Mouse (Mus musculus) intestine, postnatal 0 days (tissue): Measurements from ENCODE around the gene Magi1. TPM values are rescaled to one million over a fixed set of nuclear protein-coding genes. Genes with fewer than 3 reads are reported as not detected.

Source experiments
- ATAC-seq: fragments of 200-750 bp; cut with Nextera tagmentation; 2 replicates; pipeline ENCODE4 v1.8.0; 2017; ENCODE audit warnings: mild to moderate bottlenecking, moderate TSS enrichment, moderate library complexity
- H3K27ac ChIP-seq: fragments of 300-500 bp; sonication (generic); 2 replicates; pipeline ENCODE4 v1.5.1; 2014; ENCODE audit warnings: mild to moderate bottlenecking, low read depth, low read length, moderate library complexity
- H3K27me3 ChIP-seq: fragments of 300-500 bp; sonication (generic); replicated peaks from 2 replicates; pipeline ENCODE4 v1.6.1; 2014; ENCODE audit warnings: low read length, mixed read lengths; ENCODE audit not compliant: control insufficient read depth, insufficient read depth
- H3K36me3 ChIP-seq: fragments of 300-500 bp; sonication (generic); 2 replicates; pipeline ENCODE4 v1.6.1; 2014; ENCODE audit warnings: mild to moderate bottlenecking, moderate library complexity; ENCODE audit not compliant: control insufficient read depth, insufficient read depth
- H3K4me1 ChIP-seq: fragments of 300-500 bp; sonication (generic); replicated peaks from 2 replicates; pipeline ENCODE4 v1.6.1; 2014; ENCODE audit warnings: antibody characterized with exemption, low read length, mixed read lengths; ENCODE audit not compliant: control insufficient read depth, insufficient read depth
- H3K4me2 ChIP-seq: fragments of 300-500 bp; sonication (generic); replicated peaks from 2 replicates; pipeline ENCODE4 v1.6.1; 2014; ENCODE audit warnings: low read depth, mild to moderate bottlenecking, moderate library complexity
- H3K4me3 ChIP-seq: fragments of 300-500 bp; sonication (generic); 2 replicates; pipeline ENCODE4 v1.5.1; 2014; ENCODE audit warnings: low read depth, low read length
- H3K9ac ChIP-seq: fragments of 300-500 bp; sonication (generic); 2 replicates; pipeline ENCODE4 v1.6.1; 2014; ENCODE audit warnings: mild to moderate bottlenecking, low read depth, low read length
- H3K9me3 ChIP-seq: fragments of 300-500 bp; sonication (generic); 2 replicates; pipeline ENCODE4 v1.6.1; 2016; ENCODE audit warnings: mixed run types; ENCODE audit not compliant: control insufficient read depth
- CTCF ChIP-seq: sonication (generic); IDR thresholded peaks from 2 replicates; pipeline ENCODE4 v1.5.1; 2016; ENCODE audit warnings: low read depth, mild to moderate bottlenecking, control low read depth, antibody characterized with exemption, moderate library complexity
- WGBS: fragments of 180-500 bp; shearing (Covaris S2); extraction: QIAGEN DNeasy Blood & Tissue Kit; methylation state at CpG from one replicate; pipeline ENCODE4 v1.1.7; 2014; 5-methylcytosine and 5-hydroxymethylcytosine counted together
- polyA plus RNA-seq: library from polyadenylated mRNA; unstranded; fragments of >200 nt; fragmentation: Nextera tagmentation; extraction: Ambion mirVana; gene quantifications from 2 replicates; pipeline ENCODE4 v1.2.1, GENCODE M21; 2015

Gene Magi1
- polyA plus RNA-seq, 1 experiment from 2014 or later, result 4.2 TPM

DNA sequence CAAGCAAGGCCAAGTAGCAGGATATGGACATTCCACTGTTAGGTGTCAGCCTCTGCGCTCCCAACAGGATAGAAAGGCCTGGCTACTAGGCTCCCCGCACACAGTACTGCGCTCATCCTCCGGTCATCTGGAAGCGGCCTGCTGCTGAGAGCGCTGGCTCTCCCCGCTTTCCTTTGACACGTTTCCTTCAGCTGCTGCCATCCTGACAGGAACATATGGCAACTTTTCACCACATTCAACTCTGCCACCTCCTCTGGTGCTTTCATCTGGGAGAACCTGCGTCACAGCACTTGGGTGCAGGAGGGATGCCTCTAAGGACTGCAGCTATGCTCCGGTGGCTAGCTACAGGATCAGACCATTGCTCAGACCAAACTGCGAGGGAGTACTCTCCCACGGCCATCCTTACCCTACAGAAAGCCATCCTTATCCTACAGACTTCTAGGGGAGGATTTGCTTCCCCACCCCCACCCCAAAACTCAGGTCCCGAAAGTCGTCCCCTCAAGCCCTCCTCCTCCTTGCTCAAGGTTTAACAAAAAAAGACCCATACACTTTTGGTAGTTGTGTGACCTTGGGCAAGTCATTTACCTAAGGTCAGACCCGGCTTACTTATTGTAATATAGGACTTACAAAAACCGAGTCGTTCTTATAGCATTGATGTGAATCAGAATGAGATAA lies 2.0 kb downstream of the Magi1 start:
- Histone ChIP-seq H3K4me2 (peak overlapping the region; percentile 91), H3K4me1 (0 out of 2 replicates have a peak, but pooled peaks cover 7% of the 10 kb centered on the region), H3K9me3 (no peaks in the 10 kb centered on the region), H3K27ac (no peak overlapping the region), H3K4me3 (peak overlapping the region; percentile 87), H3K36me3 (no peaks in the 10 kb centered on the region), H3K9ac (peak overlapping the region; percentile 42), H3K27me3 (no peaks in the 10 kb centered on the region)
- ATAC-seq, result no peak
- 14% methylated on average over 17 of the region's 17 CpGs for WGBS
- no peak for TF ChIP-seq CTCF

- no peak overlapping the region for H3K9ac ChIP-seq
- no peak overlapping the region for H3K4me3 ChIP-seq
- H3K9me3 ChIP-seq, result no peaks in the 10 kb centered on the region
- no peak for TF ChIP-seq CTCF
- 93% methylated on average over 3 of the region's 3 CpGs for WGBS
- ATAC-seq, result no peak
- H3K27me3 ChIP-seq, result no peaks in the 10 kb centered on the region
- H3K4me1 ChIP-seq, result no peaks in the 10 kb centered on the region
- no peak overlapping the region for H3K4me2 ChIP-seq
- H3K27ac ChIP-seq, result no peak overlapping the region
- no peaks in the 10 kb centered on the region for H3K36me3 ChIP-seq
Measured at GRCm38 (mm10) chr6:94273941-94274340, 9.8 kb downstream of the Magi1 start.

- Histone ChIP-seq H3K27ac (no peak overlapping the region), H3K9me3 (no peaks in the 10 kb centered on the region), H3K9ac (no peak overlapping the region), H3K36me3 (no peaks in the 10 kb centered on the region), H3K27me3 (no peaks in the 10 kb centered on the region), H3K4me3 (no peak overlapping the region), H3K4me1 (no peaks in the 10 kb centered on the region), H3K4me2 (no peak overlapping the region)
- 85% methylated on average over 5 of the region's 5 CpGs for WGBS
- ATAC-seq, result no peak
- TF ChIP-seq CTCF, result no peak
Measured at GRCm38 (mm10) chr6:94270001-94270400, 13.7 kb downstream of the Magi1 start.

GRCm38 (mm10) chr6:94269174-94269573 lies 14.5 kb downstream of the Magi1 start:
- H3K27me3 ChIP-seq, result no peaks in the 10 kb centered on the region
- H3K9me3 ChIP-seq, result no peaks in the 10 kb centered on the region
- no peak overlapping the region for H3K4me3 ChIP-seq
- peak; percentile 53; the same call in 1 of the 2 replicates for ATAC-seq
- no peak overlapping the region for H3K4me2 ChIP-seq
- no peaks in the 10 kb centered on the region for H3K4me1 ChIP-seq
- 43% methylated on average over 4 of the region's 4 CpGs for WGBS
- H3K9ac ChIP-seq, result no peak overlapping the region
- no peak overlapping the region for H3K27ac ChIP-seq
- no peak for TF ChIP-seq CTCF
- no peaks in the 10 kb centered on the region for H3K36me3 ChIP-seq

DNA sequence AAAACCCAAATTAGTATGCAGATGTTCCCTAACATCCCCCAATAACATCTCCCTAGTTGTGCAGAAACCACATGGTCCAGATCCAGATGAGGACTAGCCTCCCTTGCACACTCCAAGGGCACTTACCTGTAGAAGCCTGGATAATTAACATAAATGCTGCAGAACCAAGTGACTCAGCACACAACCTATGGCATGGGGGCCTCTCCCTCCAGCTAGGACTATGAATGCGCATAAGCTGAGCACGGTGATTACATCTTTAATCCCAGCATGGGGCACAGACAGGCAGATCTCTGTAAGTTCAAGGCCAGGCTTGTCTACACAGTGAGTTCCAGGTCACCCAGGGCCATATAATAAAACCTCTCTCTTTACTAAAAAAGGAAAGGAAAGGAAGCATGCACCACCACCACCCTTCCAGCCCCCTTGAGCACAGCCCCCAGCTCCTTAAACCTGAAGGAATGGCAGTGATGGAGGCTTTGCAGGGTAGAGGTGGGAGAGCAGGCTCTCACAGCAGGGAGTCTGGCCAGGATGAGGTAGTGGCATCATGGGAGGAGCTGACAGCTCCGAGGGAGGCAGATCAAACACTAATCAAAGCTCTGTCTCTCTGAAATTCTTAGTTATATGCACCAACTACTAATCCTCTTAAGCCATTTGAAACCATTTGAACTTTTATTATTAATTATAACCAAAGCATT lies 18.3 kb downstream of the Magi1 start:
- Histone ChIP-seq H3K27me3 (no peaks in the 10 kb centered on the region), H3K4me3 (no peak overlapping the region), H3K9me3 (no peaks in the 10 kb centered on the region), H3K4me2 (no peak overlapping the region), H3K9ac (no peak overlapping the region), H3K27ac (no peak overlapping the region), H3K36me3 (no peaks in the 10 kb centered on the region), H3K4me1 (no peaks in the 10 kb centered on the region)
- no peak for ATAC-seq
- WGBS, result 41% methylated on average over 3 of the region's 3 CpGs
- no peak for TF ChIP-seq CTCF

DNA sequence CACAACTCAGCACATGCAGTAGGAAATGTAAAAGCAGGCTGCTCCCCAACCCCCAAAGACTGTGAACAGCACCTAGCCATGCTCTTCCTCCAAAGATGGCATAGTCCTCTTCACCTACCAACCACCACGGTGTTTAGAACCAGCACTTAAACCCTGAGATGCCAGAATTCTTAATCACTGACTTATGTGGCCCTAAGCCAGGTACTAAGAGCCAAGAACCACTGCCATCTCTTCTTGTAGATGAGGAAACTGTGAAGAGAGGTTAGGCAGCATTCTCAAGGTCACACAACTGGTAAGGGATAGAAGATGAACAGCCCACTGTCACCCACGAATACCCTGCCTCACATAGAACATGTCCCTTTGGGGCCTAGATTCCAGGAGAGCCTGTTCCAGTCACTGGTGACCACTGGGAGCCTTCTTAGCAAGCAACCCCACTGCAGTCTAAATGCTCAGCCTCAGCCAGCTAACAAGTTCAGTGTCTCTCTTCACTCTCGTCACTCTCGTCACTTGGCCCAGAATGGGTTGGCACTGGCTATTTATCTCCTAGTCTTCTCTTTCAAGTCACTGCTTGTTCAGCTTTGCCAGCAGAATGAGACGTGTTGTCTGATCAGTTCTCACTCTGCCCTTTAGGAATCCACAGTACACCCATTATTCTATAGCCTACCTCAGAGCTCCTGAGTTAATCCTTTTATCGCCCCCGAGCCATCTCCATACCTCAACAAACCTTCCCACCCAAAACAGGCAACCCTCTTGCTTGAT lies 19.4 kb downstream of the Magi1 start:
- WGBS, result 70% methylated on average over 7 of the region's 7 CpGs
- H3K9ac ChIP-seq, result no peak overlapping the region

More for the DNA sequence above, 19.4 kb downstream of the Magi1 start:
- no peak for ATAC-seq
- TF ChIP-seq CTCF, result no peak
- no peak overlapping the region for H3K27ac ChIP-seq
- no peak overlapping the region for H3K4me3 ChIP-seq
- no peaks in the 10 kb centered on the region for H3K27me3 ChIP-seq
- no peaks in the 10 kb centered on the region for H3K9me3 ChIP-seq
- H3K4me2 ChIP-seq, result no peak overlapping the region
- H3K4me1 ChIP-seq, result no peaks in the 10 kb centered on the region
- H3K36me3 ChIP-seq, result no peaks in the 10 kb centered on the region
